Mouse (Mus musculus): ENCODE data around the gene Bsn. TPM values are rescaled to one million over a fixed set of nuclear protein-coding genes. Genes with fewer than 3 reads are reported as not detected.
"Not testable (repeated sequence)": the region's sequence is repeated elsewhere in the genome, so short reads cannot be mapped to it uniquely, and the experiment has no call there.

The Bsn gene
- polyA plus RNA-seq, 1 experiment, result 1.5 TPM

DNA sequence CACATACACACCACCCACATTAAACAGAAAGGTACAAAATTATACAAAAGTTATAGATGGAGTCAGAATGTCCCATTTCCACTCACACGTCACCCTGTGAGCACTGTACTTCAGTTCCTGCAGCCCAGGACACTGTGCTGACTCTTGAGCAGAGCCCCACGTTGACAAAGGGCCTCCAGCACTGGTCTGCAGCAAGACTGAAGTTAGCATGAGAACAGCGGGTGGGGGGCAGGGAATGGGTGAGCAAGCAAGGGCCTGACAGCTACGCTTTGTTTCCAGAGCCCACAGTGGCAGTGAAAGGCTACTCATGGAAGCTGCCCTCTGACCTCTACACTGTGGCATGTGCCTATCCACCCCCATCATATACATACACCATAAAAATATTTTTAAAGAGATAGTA, 40.4 kb downstream of the Bsn start:
- no peak for DNase-seq (ENCODE audit: low read depth)

DNA sequence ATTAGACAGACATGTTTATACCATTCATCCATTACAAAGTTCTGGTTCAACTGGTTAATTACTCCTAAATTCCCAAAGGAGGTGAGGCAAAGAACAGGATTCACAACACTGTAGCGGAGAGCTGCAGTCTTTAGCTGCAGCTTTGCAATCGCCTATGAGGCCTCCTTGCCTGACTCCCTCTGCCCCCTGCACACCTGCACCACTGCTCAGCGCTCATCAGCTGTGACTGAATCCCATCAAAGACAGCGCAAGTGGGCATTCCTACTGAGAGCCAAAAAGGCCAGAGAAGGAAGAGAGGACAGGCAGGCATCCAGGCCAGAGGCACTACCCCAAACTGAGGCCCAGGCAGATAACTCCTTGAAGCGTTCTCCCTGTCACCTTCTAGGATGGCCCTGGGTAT, 42.6 kb downstream of the Bsn start:
- no peak for DNase-seq (ENCODE audit: low read depth)

DNA sequence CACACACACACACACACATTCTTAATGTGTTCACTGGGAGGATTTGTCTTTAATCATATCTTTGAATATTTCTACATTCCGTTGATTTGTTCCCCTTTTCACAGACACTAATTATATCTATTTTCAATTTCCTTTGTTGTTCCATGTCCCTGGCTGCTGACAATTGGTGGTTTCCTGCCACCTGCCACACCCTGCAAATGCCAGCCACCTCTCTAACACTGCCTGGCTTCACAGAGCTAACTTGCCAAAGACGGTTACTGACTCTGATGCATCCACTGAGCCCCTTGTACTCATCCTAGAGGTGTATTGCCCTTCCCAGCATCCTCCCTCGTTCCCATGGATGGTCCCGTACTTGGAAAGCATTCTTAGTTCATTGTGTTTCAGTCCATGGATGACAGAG, 43.7 kb downstream of the Bsn start:
- no peak for DNase-seq (ENCODE audit: low read depth)

DNA sequence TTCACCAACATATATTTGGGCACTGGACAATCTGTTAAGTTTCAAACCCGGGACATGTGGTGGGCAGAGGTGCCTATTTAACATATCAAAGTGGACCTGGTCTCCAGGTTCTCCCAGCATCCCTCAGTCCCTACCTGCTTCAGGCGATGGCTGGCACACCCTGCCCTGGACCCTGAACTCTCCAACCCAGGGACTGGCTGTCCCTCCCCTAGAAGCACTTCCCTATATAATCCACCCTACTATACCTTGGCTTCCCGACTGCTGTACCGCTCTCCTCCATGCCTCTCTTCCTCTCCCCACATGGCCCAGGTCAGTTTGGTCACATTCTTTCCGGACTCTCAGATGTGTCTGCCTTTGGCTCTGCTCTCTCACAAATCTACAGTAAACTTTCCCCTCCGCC, 44.4 kb downstream of the Bsn start:
- no peak for DNase-seq (ENCODE audit: low read depth)

DNA sequence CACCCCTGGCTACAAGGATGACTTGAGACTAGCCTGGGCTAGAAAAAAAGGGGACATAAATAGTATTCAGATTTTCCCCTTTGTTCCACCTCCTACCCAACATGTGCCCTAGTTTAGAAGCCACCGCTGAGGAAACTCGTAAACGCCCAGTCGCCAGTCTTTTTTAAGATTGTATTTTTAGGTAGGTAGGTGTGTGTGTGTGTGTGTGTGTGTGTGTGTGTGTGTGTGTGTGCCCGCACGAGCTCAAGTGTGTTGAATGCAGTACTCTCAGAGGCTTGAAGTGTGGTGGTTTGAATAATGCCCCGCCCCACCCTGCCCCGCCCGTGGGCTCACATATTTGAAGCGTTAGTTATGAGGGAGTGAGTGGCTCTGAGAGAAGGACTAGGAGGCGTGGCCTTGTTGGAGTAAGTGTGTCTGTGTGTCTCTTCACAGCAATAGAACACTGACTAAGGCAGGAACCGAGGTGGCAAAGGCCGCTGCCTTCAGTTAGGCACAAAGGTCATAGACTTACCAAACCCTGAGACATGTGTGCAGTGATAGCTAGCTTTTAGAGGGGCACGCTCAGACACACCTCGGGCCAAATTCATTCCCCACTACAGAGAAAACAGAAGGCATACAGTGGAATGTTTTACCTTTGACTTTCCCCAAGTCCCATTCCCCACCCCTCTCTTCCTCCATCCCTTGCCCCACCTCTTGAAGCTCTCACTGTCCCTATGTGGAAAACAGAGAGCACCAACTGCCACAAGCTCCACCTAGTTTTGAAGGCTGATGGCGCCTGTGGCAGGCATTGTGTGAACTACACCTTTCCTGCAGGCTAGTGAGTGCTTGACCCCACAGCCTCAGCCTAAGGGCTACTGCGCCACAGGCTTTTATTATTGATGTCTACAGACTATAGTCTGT, 45.6 kb downstream of the Bsn start:
- DNase-seq (ENCODE audit: low read depth), result no peak

DNA sequence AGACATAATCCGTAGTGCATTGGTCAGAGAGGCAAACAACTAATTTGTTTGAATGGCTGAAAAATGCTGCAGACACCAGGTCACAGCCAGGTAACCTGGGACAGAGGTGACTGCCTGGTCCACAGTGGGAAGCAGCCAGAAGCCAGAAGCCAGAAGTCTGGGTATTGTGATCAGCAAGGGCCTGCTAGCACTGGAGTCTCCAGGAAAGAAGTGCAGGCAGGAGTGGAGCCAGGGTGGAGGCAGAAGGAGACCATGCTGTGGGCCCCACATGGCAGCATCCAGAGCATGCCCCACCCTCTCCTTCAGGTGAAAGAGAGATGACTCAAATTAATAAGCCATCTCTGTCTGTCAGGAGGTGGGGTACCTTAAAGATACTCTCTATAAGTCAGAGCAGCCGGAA, 46.7 kb downstream of the Bsn start:
- no peak for DNase-seq (ENCODE audit: low read depth)

DNA sequence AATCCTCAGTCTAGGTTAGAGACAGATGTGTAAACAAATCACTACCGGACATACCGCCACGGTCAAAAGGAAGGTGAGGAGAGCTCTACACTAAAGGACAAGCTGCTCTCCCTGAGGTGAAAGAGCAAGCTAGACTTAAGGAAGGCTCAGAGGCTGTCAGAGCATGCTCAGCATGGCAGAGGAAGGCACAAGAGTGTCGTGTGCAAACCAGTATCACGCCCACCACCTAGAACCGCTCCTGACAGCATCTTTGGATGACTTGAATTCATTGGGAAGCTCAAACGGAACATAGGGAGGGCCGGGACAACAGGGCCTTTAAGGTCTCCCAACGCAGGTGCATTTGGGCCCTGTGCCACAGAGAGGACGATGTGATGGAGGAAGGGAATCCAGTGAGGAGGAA, 48.8 kb downstream of the Bsn start:
- no peak for DNase-seq (ENCODE audit: low read depth)

DNA sequence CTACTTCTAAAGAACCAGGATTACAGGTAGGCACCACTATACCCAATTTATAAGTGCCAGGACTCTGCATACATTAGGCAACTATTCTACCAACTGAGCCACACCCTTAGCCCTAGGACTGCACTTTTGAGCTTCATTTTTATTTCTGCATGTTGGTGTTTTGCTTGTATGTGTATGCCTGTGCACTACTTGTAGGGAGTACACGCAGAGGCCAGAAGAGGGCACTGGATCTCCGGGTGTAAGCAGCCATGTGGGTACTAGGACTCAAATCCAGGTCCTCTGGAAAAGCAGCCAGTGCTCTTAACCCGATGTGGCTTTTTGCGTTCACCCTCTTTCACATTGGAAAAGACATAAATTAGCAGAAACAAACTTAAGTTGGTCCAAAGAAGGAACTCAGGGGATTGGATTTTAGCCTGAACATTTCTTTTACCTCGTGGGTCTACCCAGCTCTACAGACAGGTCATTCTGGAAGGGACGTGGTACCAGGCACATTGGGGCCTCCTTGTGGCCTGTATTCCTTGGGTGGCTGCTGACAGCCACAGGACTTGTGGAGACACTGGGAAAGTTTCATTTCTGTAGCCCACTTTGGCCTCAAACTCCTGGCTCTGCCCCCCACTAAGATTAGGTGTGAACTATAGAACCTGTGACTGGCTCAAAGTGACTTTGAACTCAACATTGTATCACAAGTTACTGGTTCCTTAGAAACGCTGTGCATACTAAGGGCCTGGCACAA, 50.1 kb downstream of the Bsn start:
- no peak for DNase-seq (ENCODE audit: low read depth)

DNA sequence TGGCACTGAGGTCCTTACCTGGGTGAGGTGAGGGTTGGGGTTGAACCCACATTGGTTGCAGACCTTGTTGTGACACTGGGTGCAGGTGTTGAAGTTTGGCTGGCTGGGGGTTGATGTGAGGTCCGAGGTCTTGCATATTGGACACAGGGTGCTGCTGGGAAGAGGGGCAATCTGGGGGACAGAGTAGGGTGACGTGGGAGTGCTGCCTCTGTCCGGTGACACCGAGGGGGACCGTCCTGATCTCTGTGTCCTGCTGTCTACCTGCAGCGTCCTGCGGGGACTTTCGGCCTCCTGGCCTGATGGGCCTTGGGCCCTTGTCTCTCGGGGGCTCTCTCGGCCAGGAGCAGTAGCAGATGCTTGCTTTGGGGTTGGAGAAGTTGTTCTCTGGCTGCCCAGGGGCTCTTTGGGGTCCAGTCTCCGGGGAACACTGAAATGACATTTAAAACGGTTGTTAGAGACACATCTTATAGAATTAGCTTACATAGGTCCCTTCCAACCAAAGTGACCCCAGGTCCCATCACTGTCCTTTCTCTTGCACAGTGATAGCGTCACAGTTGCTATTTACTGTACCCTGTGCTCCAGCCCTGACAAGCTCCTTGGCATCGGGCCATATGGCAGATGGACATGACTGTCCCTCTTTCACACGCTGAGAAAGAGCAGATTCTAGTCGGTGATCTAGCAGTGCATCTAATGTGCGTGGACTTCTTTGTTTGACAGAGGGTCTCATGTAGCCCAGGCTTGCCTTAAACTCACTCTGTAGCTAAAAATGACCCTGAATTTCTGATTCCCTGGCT, 50.8 kb downstream of the Bsn start:
- no peak for DNase-seq (ENCODE audit: low read depth)

DNA sequence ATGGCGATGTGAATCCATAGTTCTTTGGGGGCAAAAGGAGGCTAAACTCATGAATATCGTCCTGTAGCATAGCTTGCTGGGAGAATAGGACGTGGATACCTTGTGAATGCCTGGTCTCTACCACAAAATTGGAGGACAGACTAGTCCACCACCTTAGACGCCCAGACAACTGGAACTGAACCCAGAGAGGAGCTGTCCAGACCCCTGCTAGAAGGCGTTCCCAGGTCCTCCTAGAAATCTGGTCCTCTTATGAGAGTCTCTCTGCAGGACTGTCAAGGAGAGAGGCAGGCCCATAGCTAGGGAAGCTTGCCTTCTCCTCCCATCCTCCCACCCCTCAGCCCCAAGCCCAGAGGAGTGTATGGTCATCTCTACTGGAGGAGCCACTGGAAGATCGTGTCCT, 52.1 kb downstream of the Bsn start:
- DNase-seq (ENCODE audit: low read depth), result no peak

DNA sequence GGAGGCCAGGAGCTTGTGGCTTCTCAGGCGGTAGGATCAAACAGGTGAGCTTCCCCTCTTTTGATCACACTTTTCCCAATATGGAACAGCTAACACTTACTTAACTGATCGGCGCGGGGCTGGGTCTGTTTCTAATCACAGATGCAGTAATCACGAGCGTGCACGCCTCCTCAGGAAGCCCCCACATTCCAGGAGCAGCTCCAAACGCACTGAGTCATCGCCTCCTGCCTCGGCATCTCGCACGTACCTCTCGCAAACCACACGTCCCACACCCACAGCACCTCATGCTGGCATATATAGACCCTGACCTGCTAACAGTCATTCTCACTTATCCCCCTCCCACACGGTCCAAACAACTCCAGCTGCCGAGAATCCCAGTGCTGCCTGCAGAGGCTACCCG, 52.7 kb downstream of the Bsn start:
- DNase-seq (ENCODE audit: low read depth), result no peak

DNA sequence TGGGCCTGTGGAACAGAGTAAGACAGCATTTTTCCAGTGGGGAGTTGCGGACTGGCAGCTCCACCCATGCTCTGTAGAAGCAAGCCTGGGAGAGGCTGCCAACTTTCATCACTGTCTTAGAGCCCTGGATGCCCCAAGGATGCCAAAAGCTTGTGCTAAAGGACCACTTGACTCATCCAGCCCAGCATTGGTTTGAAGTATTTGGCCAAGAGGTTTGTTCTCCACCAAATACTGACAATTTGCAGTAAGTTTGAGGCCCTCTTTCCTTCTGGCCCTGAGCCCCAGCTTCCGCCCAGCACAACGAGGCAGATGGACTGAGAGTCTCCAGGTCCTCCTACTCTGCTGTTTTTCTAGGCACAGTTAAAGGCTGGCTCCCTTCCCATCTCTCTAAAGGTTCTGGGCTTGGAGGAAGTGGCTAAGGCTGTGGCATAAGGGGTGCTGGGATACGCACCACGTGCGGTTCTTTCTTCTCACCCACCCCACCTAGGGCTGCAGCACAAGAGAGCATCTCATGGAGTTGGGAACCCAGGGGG, 53.2 kb downstream of the Bsn start:
- DNase-seq (ENCODE audit: low read depth), result peak; percentile 70

DNA sequence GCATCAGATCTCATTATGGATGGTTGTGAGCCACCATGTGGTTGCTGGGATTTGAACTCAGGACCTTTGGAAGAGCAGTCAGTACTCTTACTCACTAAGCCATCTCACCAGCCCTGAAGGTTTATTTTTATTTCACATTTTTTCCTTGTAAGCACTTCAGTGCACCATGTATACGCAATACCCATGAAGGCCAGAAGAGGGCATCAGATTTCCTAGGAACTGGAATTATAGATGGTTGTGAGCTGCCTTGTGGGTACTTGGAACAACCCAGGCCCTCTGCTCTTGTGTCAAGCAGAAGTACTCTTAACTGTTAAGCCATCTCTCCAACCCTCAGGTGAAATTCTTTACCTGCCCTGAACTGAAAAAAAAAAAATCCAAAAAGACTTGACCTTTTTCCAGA, 54.0 kb downstream of the Bsn start:
- no peak for DNase-seq (ENCODE audit: low read depth)

DNA sequence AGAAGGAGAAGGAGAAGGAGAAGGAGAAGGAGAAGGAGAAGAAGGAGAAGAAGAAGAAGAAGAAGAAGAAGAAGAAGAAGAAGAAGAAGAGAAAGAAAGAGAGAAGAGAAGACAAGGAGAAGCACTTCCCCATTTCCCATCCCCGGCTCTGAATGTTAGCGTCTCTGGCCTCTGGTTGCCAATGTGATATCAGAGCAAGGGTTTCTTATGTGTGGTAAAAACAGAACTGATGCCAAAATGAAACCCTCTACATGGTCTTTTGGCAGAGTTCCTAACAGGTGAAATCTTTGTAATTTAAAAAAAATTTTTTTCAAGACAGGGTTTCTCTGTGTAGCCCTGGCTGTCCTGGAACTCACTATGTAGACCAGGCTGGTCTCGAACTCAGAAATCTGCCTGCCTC, 54.5 kb downstream of the Bsn start:
- DNase-seq (ENCODE audit: low read depth), result not testable (repeated sequence)

DNA sequence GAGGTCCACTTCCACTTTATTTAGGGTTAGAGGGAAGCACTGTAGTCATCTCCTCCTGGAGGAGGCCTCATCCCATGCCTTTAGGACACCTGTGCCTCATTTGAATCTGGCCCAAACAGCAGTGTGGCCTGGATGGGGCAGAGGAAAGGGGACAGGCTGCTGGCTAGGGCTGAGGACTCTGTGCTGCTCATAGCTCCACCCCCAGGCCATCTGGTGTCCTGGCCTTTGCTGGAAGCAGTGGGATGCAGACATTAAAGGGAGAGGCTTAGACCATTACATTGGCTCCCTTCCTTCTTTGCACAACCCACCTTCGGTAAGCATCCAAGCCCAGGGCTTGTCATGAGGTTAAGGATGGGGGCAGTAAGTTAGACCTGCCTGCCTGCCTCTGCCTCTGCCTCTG, 56.7 kb downstream of the Bsn start:
- DNase-seq (ENCODE audit: low read depth), result no peak

DNA sequence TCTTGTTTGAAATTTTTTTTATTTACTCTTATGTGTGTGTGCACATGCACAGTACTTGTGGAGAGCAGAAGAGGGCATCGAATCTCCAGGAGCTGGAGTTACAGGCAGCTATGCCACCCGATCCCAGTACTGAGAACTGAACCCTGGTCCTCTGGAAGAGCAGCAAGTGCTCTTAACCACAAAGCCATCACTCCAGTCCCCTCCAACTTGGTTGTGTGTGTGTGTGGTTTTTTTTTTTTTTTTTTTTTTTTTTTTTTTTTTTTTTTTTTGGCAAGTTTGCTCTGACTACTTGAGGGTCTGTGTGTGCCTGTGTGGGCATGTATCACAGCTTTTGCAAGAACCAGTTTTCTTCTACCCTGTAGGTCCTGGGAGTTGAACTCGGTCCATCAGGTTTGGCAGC, 57.8 kb downstream of the Bsn start:
- DNase-seq (ENCODE audit: low read depth), result no peak

DNA sequence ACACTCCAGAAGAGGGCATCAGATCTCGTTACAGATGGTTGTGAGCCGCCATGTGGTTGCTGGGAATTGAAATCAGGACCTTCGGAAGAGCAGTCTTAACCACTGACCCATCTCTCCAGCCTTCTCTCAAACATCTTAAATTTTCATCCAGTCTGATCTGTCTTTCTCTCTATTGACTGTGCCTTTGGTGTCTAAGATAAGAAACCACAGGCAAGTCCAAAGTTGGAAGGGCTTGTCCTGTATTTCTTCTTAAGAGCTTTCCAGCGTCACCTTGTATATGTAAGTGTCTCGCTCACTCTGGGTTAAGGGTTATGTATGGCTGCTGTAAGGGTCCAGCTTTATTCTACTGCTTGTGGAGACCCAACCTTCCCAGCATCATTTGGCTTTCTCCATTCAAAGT, 58.7 kb downstream of the Bsn start:
- DNase-seq (ENCODE audit: low read depth), result no peak

DNA sequence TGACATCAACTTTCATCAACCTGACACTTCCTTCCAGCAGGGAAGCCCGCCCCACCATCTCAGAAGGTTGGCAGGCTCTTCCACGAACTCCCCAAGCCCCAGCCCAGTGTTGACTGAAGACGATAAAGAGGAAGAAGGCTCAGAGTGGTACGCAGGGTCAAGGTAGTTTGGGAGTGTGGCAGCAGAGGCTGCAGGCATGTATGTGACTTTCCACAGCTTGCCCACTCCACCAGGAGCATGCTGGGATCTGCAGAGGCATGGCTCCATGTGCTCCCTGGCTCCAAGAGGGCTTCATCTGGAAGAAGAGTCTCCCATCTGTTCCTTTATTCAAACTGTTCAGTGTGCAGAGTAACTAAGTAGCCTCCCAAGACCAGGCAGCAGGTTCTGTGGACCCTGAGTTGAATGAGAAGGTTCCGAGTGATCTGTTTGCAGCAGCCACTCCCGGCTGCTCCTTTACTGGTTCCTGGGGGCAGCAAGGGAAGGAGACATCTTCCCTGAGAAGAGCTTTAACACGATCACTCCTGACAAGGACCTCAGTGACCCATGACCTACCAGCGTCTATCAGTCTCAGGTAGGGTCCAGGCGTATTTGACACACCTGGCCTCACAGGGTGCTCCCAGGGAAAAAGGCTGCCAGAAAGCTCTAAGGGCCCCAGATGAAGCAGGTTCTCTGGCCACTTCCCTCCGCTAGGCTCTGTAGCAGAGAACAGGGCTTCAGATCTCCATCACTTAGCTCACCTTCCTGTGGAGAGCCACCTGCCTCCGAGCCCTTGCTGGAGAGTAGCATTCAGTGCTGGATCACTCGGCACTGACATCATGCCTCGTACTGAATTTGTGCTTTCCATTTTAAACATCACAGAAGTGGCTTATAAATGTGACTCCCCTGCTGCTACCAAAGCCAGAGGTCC, 60.9 kb downstream of the Bsn start:
- no peak for DNase-seq (ENCODE audit: low read depth)

DNA sequence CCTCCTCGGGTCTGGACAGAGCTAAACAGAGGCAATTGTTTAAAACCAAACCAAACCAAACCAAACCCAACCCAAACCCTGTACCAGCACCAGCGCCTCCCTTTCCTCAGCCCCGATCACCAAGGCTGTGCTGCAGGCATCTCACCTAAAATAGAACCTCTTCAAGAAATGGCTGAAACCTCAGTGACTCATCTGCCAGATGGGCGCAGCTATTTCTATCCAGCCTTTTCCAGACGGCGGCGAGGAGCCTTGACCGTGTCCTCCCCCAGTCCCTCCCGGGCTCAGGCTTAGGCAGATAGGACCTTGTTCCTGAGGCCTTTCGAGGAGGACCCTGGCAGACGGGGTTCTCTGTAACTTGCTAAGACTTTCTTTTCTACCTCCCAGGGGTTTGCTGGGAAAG, 61.9 kb downstream of the Bsn start:
- no peak for DNase-seq (ENCODE audit: low read depth)

DNA sequence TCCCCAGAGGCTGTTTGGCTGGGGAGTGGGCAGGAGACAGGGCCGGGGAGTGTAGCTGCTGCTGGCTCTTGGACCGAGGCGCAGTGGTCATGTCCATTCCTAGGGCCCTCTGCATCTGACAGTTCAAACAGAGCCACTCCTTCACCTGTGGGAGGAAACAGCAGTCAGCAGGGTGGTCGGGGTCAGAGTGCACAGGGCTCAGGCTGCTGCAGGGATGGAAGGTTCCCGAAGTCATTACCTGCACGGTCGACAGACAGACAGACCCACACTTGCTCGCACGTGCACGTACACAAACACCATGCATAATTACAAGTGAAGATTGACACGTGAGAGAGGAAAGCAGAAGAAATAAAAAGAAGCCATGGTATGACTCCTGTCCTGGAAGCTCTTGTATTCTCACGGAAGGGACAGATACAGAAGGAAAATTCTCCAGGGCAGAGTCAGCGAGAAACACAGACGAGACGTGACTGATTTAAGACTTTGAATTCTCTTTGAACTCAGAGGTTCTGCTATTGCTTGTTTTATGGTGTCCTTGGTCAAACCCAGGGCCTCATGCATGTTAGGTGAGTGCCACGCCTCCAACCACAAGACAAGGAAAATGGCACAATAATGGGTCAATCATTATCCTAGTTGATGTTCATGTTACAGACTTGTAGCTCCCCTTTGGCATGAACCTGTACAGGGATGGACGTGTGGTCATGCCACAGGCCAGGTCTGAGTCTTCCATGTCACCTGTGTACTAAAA, 63.6 kb downstream of the Bsn start:
- no peak for DNase-seq (ENCODE audit: low read depth)
